Mouse (Mus musculus) kidney, adult 11 months (tissue): ENCODE measurements at regions not wholly inside any gene's neighbourhood (a gene's known extent, or its start where the extent isn't known, plus 50 kb on each side); places are given as distances from the start of the nearest gene placed in this dataset.

Experiments
- DNase-seq: peaks from one replicate; pipeline ENCODE4 v3.0.0; 2022

DNA sequence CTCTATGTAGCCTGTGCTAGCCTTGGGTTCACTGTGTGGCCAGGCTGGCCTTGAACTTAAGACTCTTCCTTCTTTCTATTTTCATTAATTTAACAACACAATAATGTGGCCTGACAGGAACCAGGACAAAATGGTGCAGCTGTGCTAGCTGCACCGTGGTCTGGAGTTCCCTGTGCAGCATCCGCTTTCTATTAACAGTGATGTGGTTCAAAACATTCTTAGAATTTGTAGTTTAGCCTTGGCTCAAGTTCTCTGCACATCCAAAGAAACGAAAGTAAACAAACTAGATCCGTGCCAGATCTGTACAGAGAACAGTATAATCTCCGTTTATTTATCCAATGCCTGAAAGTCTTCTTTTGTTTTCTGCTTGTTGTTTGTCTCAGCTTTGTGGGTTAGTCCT, 88.5 kb downstream of the Irx1 start:
- DNase-seq: no peak

DNA sequence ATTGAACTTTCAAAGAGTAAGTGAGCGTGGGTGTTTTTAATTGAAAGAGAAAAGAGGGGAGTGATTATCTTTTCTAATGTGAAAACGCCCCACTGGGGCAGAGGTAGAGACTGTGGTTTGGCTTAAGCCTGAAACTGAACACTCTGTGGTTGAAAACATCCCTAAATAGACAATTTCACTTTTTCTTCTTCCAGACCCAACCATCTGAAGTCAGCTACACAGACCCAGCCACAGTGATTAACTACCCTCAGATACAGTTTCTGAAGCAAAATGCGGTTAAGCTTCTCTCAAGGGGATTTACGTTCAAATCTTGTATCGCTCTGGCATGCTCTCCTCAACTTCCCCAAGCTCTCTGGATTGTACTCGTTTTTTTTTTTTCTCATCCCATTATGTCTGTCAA, 94.8 kb downstream of the Irx1 start:
- no peak for DNase-seq

GRCm38 (mm10) chr13:71853426-71854025, 110.0 kb downstream of the Irx1 start:
- DNase-seq: no peak

GRCm38 (mm10) chr13:71804032-71804958, 159.2 kb downstream of the Irx1 start:
- no peak for DNase-seq

DNA sequence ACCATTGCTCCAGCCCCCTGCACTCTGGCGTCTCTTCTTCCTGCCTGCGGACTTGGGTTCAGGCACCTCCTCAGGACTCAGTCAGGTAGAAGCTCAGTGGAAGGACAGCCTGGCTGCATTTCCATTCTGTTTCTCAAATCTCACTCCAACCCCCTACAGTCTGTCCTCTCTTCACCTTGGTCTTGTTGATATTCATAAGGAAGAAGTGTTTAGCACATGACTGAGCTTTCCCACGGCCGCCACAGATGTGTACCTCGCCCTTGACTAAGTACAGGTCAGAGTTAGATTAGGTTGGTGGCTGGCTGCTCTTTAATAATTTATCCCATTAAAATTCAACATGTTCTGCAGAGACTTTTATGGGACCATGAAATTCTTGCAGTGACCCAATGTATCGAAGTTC, 165.2 kb downstream of the Irx1 start:
- peak; percentile 81 for DNase-seq

- no peak for DNase-seq
Measured at GRCm38 (mm10) chr13:71784740-71785139, 178.8 kb downstream of the Irx1 start.

GRCm38 (mm10) chr13:71747003-71747965, 216.2 kb downstream of the Irx1 start:
- DNase-seq: no peak

GRCm38 (mm10) chr13:71746534-71746933, 217.0 kb downstream of the Irx1 start:
- no peak for DNase-seq

GRCm38 (mm10) chr13:71736821-71737345, 226.6 kb downstream of the Irx1 start:
- no peak for DNase-seq

GRCm38 (mm10) chr13:71734261-71734660, 229.3 kb downstream of the Irx1 start:
- DNase-seq: peak; percentile 51

DNA sequence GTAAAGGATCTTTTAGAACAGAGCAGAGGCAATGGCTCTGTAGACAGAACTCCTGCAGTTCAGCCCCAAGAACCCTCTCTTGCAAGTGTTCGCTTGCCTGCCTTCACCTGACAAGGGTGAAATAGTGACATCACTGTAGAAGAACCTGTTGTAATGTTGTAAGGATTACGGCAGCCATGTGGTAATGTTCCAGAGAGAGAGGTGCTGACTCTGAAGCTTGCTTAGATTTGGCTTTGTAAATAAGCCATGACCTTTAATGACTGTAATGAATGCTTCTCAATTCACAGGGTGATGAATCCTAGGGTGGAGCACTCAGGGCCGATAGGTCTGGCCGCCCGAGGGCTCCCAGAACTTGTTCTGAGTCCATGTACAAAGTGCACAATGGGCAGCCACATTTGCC, 230.2 kb downstream of the Irx1 start:
- DNase-seq: no peak

- no peak for DNase-seq
Measured at GRCm38 (mm10) chr13:71732903-71733302, 230.6 kb downstream of the Irx1 start.

- DNase-seq: no peak
Measured at GRCm38 (mm10) chr13:71690069-71690817, 273.3 kb downstream of the Irx1 start.

GRCm38 (mm10) chr13:71689187-71689586, 274.3 kb downstream of the Irx1 start:
- no peak for DNase-seq

DNA sequence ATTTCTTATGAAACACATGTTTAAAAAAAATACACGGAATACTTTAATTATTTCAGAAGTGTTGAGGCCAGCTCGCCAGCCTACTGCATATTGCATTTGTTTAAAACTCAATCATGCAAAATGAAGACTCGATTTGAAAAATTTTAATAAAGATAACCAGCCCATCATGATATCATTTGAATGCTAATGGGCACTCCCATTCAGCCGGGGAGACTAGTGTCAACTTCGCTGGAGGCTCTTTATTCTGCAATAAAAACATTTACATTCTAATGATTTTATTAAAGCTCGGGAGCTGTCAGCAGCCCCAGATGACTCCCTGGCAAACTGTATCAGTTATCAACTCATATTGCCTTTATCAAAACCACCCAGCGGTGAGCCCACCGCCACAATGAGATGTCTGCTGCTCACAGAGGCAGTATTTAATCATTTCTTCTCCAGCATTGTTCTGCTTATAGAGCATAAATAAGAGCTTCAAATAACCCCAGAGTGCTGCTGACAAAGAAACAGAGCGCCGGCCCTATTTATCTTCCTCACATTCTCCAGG, 287.4 kb downstream of the Irx1 start:
- DNase-seq: no peak

- no peak for DNase-seq
Measured at GRCm38 (mm10) chr13:71669956-71670739, 293.4 kb downstream of the Irx1 start.

DNA sequence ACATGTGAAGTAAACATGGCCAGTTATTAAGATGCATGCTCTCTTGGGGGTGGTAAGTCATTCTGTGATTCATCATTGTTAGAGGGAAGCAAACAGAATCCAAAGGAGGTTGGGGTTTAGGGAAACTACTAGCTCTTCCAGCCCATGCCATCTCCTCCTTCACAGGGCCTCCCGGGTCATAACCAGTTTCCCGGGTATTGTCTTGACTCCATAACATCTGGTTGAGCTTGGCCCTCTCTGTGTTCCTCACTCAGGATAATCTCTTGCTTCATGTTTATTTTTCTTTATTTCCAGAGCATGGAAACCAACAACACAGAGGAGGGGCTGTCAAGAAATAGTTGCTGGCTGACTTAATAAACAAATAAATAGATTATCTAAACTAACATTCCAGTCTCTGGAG, 295.3 kb downstream of the Irx1 start:
- no peak for DNase-seq

- no peak for DNase-seq
Measured at GRCm38 (mm10) chr13:71665221-71665916, 298.2 kb downstream of the Irx1 start.

DNA sequence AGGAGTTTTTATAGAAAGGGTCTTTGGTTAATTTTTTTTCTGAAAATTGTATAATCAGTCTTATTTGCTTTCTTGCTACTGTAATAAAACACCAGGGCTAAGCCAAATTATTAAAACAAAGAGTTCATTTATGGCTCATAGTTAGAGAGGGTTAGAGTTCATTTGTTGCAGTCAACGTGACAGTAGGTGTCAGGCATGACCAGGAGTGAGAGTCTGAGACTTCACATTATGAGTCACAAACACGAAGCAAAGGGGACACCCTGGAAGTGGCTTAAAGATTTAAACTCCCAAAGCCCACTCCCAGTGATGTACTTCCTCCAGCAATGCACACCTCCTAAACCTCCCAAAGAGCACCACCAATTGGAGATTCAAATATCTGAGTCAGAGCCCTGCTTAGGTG, 305.6 kb downstream of the Irx1 start:
- no peak for DNase-seq

- no peak for DNase-seq
Measured at GRCm38 (mm10) chr13:71653939-71654467, 309.5 kb downstream of the Irx1 start.
